Mouse (Mus musculus) ES-Bruce4 (cell line): ENCODE data around the gene Il17ra. TPM values are rescaled to one million over a fixed set of nuclear protein-coding genes. Genes with fewer than 3 reads are reported as not detected.

Experiments
- H3K27ac ChIP-seq: 2 replicates; pipeline ENCODE4 v1.5.1; 2012; ENCODE audit warnings: low read length, inconsistent platforms; ENCODE audit not compliant: insufficient read depth
- H3K27me3 ChIP-seq: 2 replicates; pipeline ENCODE4 v1.6.1; 2012; ENCODE audit warnings: mild to moderate bottlenecking, low read length, inconsistent platforms; ENCODE audit not compliant: control insufficient read depth, poor library complexity, insufficient read depth, severe bottlenecking
- H3K36me3 ChIP-seq: 2 replicates; pipeline ENCODE4 v1.6.1; 2012; ENCODE audit warnings: inconsistent platforms, mild to moderate bottlenecking, low read length, moderate library complexity; ENCODE audit not compliant: control insufficient read depth, poor library complexity, insufficient read depth, severe bottlenecking
- H3K4me1 ChIP-seq: one replicate; pipeline ENCODE4 v1.8.1; 2011; ENCODE audit warnings: low read length; ENCODE audit not compliant: control insufficient read depth, insufficient read depth
- H3K4me3 ChIP-seq: 2 replicates; pipeline ENCODE4 v1.5.1; 2011; ENCODE audit warnings: low read depth, mild to moderate bottlenecking, low read length
- H3K9ac ChIP-seq: 2 replicates; pipeline ENCODE4 v1.6.1; 2012; ENCODE audit warnings: low read depth, mild to moderate bottlenecking, inconsistent platforms; ENCODE audit not compliant: poor library complexity, severe bottlenecking
- H3K9me3 ChIP-seq: replicated peaks from 2 replicates; pipeline ENCODE4 v1.6.1; 2012; ENCODE audit warnings: mild to moderate bottlenecking, low read length, inconsistent platforms; ENCODE audit not compliant: control insufficient read depth, poor library complexity, insufficient read depth, severe bottlenecking
- CTCF ChIP-seq: IDR thresholded peaks from one replicate; pipeline ENCODE4 v1.8.1; 2011; ENCODE audit warnings: low read depth, low read length
- EP300 ChIP-seq: IDR thresholded peaks from 2 replicates; pipeline ENCODE4 v1.6.1; 2011; ENCODE audit warnings: low read depth, low read length; ENCODE audit not compliant: insufficient read depth
- POLR2A ChIP-seq: IDR thresholded peaks from one replicate; pipeline ENCODE4 v1.8.1; 2011; ENCODE audit warnings: low read length; ENCODE audit not compliant: insufficient read depth
- polyA plus RNA-seq: library from polyadenylated mRNA; stranded (reverse); fragments of >200 nt; gene quantifications from 2 replicates; pipeline ENCODE4 v1.2.4, GENCODE M21; 2011; ENCODE audit warnings: low read depth; ENCODE audit not compliant: missing spikeins, insufficient read depth, insufficient read length

Gene Il17ra
- polyA plus RNA-seq, 1 experiment, result 4.3 TPM

GRCm38 (mm10) chr6:120482756-120483155 is 19.7 kb downstream of the Il17ra start:
- no peaks in the 10 kb centered on the region for H3K36me3 ChIP-seq
- no peaks in the 10 kb centered on the region for H3K9me3 ChIP-seq
- H3K4me1 ChIP-seq, result no peaks in the 10 kb centered on the region
- TF ChIP-seq EP300, result no peak
- TF ChIP-seq POLR2A, result no peak
- TF ChIP-seq CTCF, result no peak
- H3K27me3 ChIP-seq, result no peaks in the 10 kb centered on the region
- no peak overlapping the region for H3K9ac ChIP-seq
- H3K27ac ChIP-seq, result no peak overlapping the region
- no peak overlapping the region for H3K4me3 ChIP-seq

GRCm38 (mm10) chr6:120483211-120483626 is 20.2 kb downstream of the Il17ra start:
- TF ChIP-seq CTCF, result peak; percentile 65
- TF ChIP-seq POLR2A, result no peak
- TF ChIP-seq EP300, result no peak
- Histone ChIP-seq H3K9me3 (no peaks in the 10 kb centered on the region), H3K27me3 (no peaks in the 10 kb centered on the region), H3K4me1 (no peaks in the 10 kb centered on the region), H3K36me3 (no peaks in the 10 kb centered on the region), H3K27ac (no peak overlapping the region), H3K9ac (no peak overlapping the region), H3K4me3 (no peak overlapping the region)

GRCm38 (mm10) chr6:120485038-120485437 is 22.0 kb downstream of the Il17ra start:
- no peak overlapping the region for H3K4me3 ChIP-seq
- H3K36me3 ChIP-seq, result no peaks in the 10 kb centered on the region
- H3K9ac ChIP-seq, result no peak overlapping the region
- no peak for TF ChIP-seq EP300
- no peaks in the 10 kb centered on the region for H3K9me3 ChIP-seq
- H3K4me1 ChIP-seq, result no peaks in the 10 kb centered on the region
- no peaks in the 10 kb centered on the region for H3K27me3 ChIP-seq
- H3K27ac ChIP-seq, result no peak overlapping the region

GRCm38 (mm10) chr6:120486051-120486510 is 23.0 kb downstream of the Il17ra start:
- Histone ChIP-seq H3K27me3 (no peaks in the 10 kb centered on the region), H3K36me3 (no peaks in the 10 kb centered on the region), H3K9me3 (no peaks in the 10 kb centered on the region), H3K27ac (no peak overlapping the region), H3K9ac (no peak overlapping the region), H3K4me3 (no peak overlapping the region), H3K4me1 (no peaks in the 10 kb centered on the region)
- TF ChIP-seq CTCF (no peak), EP300 (no peak), POLR2A (no peak)

GRCm38 (mm10) chr6:120488647-120489046 is 25.6 kb downstream of the Il17ra start:
- Histone ChIP-seq H3K4me1 (no peaks in the 10 kb centered on the region), H3K9me3 (no peaks in the 10 kb centered on the region), H3K36me3 (no peaks in the 10 kb centered on the region), H3K4me3 (no peak overlapping the region), H3K9ac (no peak overlapping the region), H3K27me3 (peaks cover 12% of the 10 kb centered on the region), H3K27ac (no peak overlapping the region)
- TF ChIP-seq CTCF, result no peak
- no peak for TF ChIP-seq EP300
- no peak for TF ChIP-seq POLR2A

- no peaks in the 10 kb centered on the region for H3K4me1 ChIP-seq
- no peak overlapping the region for H3K9ac ChIP-seq
- H3K9me3 ChIP-seq, result no peaks in the 10 kb centered on the region
- H3K27me3 ChIP-seq, result peaks cover 13% of the 10 kb centered on the region
- H3K36me3 ChIP-seq, result no peaks in the 10 kb centered on the region
- H3K27ac ChIP-seq, result no peak overlapping the region
- H3K4me3 ChIP-seq, result no peak overlapping the region
- TF ChIP-seq EP300, result no peak
- no peak for TF ChIP-seq POLR2A
- no peak for TF ChIP-seq CTCF
Observed at GRCm38 (mm10) chr6:120489461-120489860, 26.4 kb downstream of the Il17ra start.
